Mouse (Mus musculus): ENCODE results near the gene Tnfrsf1a.
"Not testable (repeated sequence)": the region's sequence is repeated elsewhere in the genome, so short reads cannot be mapped to it uniquely, and the experiment has no call there.

The Tnfrsf1a gene

DNA sequence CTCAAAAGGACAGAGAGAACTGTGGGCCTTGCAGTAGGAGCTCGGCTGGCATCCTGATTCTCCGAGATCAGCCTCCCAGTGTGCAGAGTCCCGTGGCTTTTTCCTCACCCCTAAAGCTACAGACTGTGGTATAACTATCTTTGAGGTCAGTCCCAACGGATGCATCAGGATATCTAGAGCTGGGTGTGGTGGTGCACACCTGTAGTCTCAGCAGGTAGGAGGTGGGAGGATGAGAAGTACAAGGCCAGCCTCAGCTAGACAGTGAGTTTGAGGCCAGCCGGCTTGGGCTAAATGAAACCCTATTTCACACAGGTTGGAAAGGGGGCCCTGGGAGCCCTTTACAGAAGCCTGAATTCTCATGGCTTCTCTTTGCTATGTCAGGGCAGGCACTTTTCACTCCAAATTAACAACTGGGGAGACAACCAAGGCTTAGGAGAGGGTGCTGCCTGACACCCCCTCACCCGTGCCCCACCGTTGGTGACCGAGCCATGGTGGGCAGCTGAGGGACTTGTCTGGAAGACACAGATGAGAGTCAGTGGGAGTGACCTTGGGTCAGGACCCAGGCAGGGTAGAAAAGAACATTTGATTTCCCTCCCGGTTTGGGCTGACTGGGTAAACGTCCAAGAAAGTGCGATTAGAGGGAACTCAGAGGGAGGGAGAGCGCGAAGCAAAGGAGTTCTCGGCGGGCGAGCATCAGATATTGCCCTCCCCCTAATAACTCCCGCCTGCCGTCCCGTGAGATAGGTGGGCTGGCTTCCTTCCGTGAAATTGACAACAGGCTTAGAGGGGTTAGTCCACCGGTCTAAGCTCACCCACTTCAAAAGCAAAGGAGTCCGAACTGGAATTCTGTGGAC, at the start of gene Tnfrsf1a:
Tnfrsf1a (plus strand) TSS at position 642 of the 854 bp plus-strand sequence.
- no peak for DNase-seq (ENCODE audit: low spot score in 2 of 2)

DNA sequence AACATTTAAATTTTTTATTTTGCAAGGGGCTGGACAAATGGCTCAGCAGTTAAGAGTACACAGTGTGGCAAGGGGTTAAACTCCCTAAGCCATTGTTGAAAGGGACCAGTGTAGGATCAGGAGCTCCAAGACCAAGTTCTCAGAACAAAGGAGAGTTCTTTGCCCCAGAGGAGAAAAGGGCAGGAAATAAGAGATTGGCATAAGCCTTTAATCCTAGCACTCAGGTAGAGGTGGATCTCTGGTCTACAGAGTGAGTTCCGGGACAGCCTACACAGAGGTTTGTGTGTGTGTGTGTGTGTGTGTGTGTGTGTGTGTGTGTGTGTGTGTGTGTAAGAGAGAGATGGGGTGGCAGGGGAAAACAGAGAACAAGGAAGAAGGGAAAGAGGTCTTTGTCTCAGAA, 48.2 kb upstream of the Tnfrsf1a start:
- no peak for DNase-seq (ENCODE audit: low spot score in 2 of 2)

GRCm38 (mm10) chr6:125302231-125302982, 46.8 kb upstream of the Tnfrsf1a start:
- no peak for DNase-seq (ENCODE audit: low spot score in 2 of 2)

DNA sequence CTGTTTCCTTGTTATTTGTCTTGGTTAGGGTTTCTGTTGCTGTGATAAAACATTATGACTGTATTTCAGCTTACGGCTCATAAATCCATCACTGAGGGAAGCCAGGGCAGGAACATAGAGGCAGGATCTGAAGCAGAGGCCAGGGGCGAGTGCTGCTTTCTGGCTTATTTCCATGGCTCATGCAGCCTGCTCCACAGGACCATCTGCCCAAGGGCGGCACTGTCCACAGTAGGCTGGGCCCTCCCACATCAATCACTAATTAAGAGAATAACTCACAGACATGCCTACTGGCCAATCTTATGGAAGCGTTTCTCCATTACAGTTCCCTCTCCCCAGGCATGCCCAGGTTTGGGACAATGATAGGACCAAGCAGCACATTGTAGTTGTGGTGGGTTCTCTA, 45.9 kb upstream of the Tnfrsf1a start:
- DNase-seq (ENCODE audit: low spot score in 2 of 2), result no peak

DNA sequence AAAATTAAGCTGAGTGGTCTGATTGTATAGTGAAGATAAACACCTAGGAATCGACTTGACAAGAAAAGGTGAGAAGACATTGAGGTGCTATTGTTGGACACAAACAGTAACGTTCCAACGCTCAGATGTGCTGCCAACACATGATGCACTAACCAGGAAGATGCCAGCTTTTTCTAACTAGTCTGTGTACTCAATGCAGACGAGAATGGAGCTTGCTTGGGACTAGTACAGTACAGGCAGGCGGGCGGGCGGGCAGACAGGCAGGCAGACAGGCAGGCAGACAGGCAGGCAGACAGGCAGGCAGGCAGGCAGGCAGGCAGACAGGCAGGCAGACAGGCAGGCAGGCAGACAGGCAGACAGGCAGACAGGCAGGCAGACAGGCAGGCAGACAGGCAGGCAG, 44.8 kb upstream of the Tnfrsf1a start:
- not testable (repeated sequence) for DNase-seq (ENCODE audit: low spot score in 2 of 2)

DNA sequence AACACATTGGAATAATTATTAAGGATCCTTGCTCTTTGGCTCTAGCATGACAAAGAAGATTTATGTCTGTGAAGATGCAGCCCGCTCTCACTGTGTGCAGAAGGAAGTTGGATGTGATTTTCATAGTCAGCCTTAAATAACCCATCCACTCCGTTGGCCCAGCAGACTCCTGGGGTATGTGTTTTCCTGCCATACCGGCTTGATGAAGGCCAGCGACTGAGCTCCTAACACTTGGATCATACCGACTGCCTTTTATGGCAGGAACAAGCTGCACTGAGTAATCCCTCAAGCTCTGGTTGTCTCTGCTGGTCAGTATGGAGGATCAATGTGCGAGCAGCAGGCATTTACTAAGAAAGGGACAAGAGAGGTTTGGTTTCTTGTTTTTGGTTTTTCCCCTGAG, 43.7 kb upstream of the Tnfrsf1a start:
- no peak for DNase-seq (ENCODE audit: low spot score in 2 of 2)

DNA sequence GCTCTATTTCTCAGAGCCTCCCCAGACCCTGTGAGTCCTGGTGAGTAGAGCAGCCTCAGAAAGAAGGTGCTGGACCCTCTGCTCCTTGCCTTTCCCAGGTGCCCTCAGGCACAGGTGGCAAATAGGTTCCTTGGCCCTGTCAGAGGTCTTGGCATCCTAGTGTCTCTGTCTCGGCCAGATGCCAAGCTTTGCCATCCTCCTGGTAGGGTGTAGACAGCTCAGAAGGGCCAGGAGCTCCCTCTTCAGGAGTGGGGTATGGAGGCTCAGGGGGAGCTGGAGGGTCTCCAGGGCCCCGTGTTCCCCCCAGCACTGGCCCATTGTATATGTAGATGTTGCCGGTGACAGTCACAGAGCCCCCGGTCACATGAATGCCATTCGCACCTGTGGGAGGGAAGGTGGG, 42.1 kb upstream of the Tnfrsf1a start:
- DNase-seq (ENCODE audit: low spot score in 2 of 2), result no peak

DNA sequence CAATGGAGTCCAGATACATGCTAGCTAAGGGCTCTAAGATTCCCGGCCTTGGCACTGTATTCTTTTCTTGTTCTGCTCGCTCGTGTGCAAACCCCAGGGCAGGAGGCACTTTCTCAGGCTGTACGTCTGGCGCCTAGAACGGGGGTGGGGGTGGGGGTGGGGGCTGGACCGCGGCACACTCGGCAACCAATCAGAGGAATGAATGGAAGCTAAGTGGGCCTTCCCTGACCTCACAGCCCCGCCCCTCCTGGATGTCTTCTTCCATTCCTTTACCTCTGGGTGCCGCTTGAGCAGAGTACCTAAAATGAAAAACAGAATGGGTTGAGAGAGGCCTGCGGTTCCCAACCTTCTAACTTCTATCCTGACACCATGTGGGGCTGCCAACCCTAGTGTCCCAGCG, 40.2 kb upstream of the Tnfrsf1a start:
- no peak for DNase-seq (ENCODE audit: low spot score in 2 of 2)

GRCm38 (mm10) chr6:125309406-125309805, 39.8 kb upstream of the Tnfrsf1a start:
- no peak for DNase-seq (ENCODE audit: low spot score in 2 of 2)

DNA sequence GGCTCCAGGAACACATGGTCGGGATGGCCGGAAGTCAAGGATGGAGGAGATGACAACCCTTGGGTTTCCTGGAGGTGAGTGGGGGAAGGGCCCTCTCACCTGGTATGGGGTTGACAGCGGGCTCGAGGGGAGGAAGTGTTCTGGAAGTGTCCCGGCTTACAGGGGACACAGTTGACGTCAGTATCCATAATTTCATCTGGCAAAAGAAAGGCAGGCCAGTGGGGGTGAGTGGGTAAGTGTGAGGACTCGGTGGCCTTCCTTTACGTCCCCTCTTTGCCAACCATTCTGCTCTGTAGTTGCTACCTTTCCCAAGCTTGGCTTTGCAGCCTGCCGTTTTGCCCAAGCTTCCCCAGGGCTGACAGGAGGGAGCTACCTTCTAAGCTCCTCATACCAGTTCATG, 37.0 kb upstream of the Tnfrsf1a start:
- no peak for DNase-seq (ENCODE audit: low spot score in 2 of 2)

DNA sequence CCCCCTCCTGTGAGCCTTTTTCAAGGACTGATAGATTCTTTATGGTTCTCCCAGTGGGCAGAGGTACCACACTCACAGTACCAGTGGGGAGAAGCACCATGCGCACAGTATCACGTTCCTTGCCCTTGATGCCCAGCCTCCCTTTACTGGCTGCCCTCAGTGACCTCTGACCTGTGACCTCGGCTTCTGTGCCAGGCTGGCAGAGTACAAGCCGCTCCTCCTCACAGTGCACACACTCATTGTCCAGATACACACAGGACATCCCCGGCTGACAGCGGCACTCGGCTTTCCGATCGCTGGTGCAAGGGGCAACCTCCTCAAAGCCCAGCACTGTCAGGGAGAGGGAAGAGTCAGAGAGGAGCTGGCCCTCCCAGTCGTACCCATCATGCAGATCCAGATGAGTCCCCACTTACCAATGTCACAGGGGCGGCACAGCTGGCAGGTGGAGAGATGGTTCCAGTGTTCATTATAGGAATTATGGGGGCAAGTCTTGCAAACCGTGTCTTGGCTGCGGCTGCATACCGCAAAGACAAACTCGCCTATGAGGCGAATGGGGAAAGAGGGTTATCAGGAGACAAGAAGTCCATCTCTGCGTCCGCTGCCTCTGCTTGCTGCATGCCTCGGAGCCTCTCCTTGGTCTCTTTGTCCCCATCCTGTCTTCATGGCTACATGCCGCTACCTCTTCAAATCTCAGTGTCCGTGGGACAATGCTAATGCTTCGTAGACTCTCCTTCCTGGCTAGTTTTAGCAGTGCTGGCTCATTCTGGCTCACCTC, 36.4 kb upstream of the Tnfrsf1a start:
- DNase-seq (ENCODE audit: low spot score in 2 of 2), result no peak

DNA sequence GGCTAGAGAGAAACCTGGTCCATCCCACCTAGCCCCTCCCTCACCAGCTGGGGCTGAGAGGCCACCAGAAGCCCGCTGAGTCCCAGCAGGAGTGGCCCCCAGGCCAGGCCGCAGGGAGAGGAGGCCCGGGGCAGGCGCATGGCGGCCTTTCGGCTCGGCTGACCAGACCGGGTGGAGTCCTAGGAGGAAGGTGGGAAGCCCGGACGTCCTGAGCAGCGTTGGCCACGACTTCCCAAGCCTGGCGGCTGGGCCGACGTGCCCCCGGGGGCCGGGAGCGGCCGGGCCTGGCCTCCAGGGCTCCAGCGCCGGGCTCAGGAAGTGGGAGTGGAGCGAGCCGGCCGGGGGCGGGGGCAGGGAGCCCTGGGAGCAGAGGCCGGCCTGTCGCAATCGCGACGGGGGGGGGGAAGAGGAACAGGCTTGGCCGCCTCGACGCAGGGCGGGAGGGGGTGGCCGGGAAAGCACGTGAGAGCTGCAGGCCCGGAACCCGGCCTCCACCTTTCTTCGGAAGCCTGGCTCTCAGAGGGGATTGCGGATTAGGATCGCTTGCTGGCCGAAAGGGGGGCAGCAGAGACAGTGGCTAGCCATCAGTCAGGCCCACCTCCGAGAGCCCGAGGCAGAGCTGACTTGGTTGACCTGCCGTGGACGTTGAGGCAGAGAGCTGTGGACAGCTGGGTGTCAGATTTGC, 35.5 kb upstream of the Tnfrsf1a start, which contains the start of gene Ltbr:
Ltbr (minus strand) TSS at position 340 of the 685 bp plus-strand sequence.
- DNase-seq (ENCODE audit: low spot score in 2 of 2), result peak; percentile 62 to 81

DNA sequence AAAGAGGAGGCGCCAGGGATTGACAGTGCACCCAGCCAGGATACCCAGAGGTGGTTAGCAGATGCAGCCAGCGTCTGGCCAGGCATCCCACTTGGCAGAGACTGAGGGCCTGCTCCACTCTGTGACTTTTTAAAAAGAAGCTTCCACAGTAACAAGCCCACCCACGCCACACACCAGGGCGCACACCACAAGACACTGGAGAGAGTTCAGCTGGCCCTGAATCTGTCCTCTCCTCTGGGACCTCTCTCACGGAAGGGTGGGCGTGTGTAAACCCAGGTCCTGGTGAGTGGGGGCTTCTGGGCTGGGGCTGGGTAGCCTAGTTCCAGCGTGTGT, 35.0 kb upstream of the Tnfrsf1a start:
- DNase-seq (ENCODE audit: low spot score in 2 of 2), result no peak

- no peak for DNase-seq (ENCODE audit: low spot score in 2 of 2)
Measured at GRCm38 (mm10) chr6:125314746-125315145, 34.4 kb upstream of the Tnfrsf1a start.

GRCm38 (mm10) chr6:125317077-125317476, 32.1 kb upstream of the Tnfrsf1a start:
- DNase-seq (ENCODE audit: low spot score in 2 of 2), result no peak

DNA sequence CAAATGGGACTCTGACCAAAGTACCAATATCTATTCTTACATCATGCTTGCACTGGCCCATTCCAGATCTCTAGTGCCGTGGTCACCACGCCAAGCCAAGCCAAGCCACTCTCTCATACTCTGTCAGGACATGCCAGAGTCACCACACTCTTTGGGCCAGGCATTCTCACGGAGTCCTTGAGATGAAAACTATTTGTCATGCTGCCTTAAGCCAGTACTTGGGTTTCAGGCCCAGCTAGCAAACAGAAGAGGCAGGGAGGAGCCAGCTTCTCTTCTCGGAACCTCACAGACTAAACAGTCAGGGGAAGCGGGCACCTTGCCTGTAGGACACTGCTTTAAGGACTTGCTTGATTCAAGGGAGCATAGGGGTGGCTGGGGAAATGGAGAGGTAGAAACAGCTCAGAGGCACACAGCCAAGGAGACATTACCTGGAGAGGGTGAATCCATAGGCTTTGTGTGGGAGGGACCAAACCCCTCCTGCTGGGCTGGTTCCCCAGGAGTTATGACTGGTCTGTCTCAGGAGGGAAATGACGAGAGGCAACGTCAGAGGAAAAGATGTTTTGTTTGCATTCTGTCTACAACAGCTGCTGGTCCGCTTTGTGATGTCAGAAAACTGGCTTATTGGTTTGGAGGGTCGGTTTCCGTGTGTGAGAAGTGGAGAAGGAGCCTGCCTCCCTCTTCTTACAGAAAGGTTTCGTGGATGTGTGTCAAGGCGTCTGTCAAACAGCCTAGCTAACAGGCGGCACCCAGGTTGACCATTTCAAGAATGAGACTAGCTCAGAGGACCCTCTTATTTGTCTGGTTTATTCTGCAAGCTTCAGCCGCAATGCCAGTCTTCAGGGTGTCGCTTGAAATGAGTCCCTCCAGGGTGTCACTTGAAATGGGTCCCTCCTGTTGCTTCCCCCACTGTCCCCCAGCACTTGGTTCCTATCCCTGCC, 29.9 kb upstream of the Tnfrsf1a start:
- DNase-seq (ENCODE audit: low spot score in 2 of 2), result no peak

- no peak for DNase-seq (ENCODE audit: low spot score in 2 of 2)
Measured at GRCm38 (mm10) chr6:125319919-125320296, 29.3 kb upstream of the Tnfrsf1a start.

- DNase-seq (ENCODE audit: low spot score in 2 of 2), result no peak
Measured at GRCm38 (mm10) chr6:125320323-125320722, 28.8 kb upstream of the Tnfrsf1a start, which contains the start of gene Scnn1a. TSS of gene Scnn1a (plus strand) at chr6:125320659.

GRCm38 (mm10) chr6:125321114-125321855, 27.9 kb upstream of the Tnfrsf1a start:
- DNase-seq (ENCODE audit: low spot score in 2 of 2), result peak in 1 of 2 experiments; percentile 58

DNA sequence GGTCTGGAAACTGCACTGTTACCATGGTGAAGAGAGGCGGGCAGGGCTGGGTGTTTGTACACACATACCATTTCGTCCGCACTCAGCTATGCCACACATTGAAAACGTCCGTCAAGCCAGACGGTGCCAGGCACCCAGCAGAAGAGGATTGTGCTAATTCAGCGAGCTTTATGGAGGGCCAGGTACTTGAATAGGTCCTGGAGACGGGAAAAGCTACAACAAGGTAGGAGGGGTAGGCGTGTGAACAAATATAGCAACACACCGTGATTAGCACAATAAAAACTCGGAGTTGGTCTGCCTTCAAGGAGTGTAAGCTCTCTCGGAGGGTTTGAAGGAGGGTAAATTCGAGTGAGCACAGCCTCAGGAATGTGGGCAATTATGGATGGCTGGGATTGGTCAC, 26.4 kb upstream of the Tnfrsf1a start:
- no peak for DNase-seq (ENCODE audit: low spot score in 2 of 2)

Measured in spleen, postnatal 4 days (tissue).